Mouse (Mus musculus) spleen, postnatal 10 days (tissue): ENCODE measurements around the gene Rpl35a.
"Not testable (repeated sequence)": the region's sequence is repeated elsewhere in the genome, so short reads cannot be mapped to it uniquely, and the experiment has no call there.

Source experiments
- DNase-seq, 2 experiments: peaks; one replicate each; pipeline ENCODE4 v3.0.0; 2021 to 2022; ENCODE audit warnings: low spot score in 2 of 2

Rpl35a gene

DNA sequence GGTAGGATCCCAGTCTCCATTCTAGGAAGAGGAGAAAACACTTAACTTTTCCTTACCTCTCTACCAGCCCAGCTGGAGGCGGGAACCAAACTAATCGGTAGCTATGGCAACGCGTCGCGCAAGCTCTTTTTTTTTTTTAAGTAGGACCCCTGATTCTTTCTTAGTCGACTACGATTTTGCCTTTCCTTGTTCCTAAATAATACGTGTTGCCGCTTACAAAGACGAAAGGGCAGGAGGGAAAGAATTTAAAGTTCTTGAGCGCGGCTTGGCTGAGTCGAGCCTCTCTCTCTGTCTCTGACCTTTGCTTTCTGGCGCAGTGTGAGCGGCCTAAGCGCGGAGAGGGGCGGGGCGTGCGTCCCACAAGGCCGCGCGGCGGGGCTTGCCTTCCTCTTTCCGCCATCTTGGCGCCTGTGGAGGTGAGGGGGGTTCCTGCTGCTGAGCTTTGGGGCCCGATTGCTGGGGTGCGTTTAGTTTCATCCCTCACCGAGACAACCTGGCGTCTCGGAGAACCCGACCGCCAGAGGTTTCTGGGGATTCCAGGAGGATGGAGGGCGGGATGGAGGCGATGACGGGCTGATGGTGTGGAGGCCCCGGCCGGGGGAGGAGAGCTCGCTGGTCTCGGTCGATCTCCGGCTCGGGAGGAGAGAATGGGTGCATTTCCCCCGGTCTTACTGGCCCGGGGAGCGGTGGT is at the start of gene Rpl35a, which contains the start of gene Iqcg:
Rpl35a (plus strand) TSS at position 359 of the 691 bp plus-strand sequence.
Iqcg (minus strand) TSS at position 124 of the 691 bp plus-strand sequence.
- peak; percentile 91 to 92 for DNase-seq

DNA sequence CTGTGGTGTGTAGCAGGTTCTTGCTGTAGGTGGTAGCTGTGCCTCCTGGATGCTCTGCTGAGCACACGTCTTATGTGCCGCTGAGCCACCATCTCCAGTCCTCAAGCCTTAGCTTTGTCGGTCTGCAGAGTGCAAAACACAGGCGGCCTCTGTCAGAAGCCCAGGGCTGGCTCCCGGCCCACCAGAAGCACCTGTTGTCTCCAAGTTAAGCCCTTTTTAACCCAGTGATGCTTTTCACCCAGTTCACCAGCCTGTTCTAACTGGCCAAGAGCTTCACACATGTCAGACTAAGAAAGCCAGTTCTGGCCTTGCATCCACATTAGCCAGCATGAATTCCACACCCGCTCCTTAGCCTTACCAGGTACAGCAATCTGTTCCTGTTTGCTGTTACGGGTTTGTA is 49.4 kb upstream of the Rpl35a start:
- no peak for DNase-seq

- DNase-seq: no peak
Measured at GRCm38 (mm10) chr16:33007436-33007835, 48.8 kb upstream of the Rpl35a start.

GRCm38 (mm10) chr16:33010166-33010565 is 46.1 kb upstream of the Rpl35a start:
- DNase-seq: no peak

DNA sequence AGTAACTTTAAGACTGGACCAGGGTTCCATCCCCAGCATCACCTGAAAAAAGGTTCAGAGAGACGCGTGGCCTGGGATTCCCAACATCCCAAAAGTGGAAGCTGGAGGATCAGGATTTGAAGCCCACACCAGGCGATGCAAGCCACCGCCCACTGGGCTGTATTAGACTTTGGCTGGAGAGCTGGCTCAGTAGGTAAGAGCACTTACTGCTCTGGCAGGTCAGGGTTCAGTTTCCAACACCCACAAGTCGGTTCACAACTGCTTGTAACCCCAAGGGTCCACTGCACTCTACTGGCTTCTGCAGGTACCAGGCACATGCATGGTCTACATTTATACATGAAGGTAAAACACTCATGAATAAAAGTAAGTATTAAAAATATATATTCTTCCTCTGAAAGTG is 42.5 kb upstream of the Rpl35a start:
- DNase-seq: no peak

GRCm38 (mm10) chr16:33014921-33015320 is 41.3 kb upstream of the Rpl35a start:
- DNase-seq: no peak

DNA sequence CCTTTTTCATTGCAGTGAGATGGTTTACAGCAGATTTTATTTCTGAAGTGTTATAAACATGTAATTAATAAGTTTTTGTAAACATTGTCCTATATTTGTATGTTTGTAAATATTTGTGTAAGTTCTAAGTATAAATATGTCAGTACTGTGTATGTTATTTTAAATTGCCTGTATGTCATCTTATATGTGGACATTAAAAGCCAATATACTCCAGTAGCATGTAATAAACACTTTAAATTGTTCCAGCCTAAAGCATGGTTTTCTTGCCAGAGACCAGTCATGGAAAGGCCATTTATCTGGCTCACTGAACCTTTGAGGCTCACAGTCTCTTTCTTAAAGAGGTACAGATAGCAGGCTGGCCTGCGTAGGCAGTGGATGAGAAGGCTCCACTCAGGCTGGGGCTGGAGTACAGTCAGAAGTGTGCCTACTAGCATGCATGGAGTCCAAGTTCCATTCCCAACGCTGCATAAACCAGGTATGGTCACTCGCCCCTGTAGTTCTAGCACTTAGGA is 40.8 kb upstream of the Rpl35a start:
- no peak for DNase-seq

- no peak for DNase-seq
Measured at GRCm38 (mm10) chr16:33015986-33016385, 40.3 kb upstream of the Rpl35a start.

GRCm38 (mm10) chr16:33017677-33018349 is 38.4 kb upstream of the Rpl35a start:
- DNase-seq: no peak

GRCm38 (mm10) chr16:33019117-33019770 is 37.0 kb upstream of the Rpl35a start:
- no peak for DNase-seq

- no peak for DNase-seq
Measured at GRCm38 (mm10) chr16:33021381-33021780, 34.9 kb upstream of the Rpl35a start.

- peak; percentile 75 to 89 for DNase-seq
Measured at GRCm38 (mm10) chr16:33023750-33024149, 32.5 kb upstream of the Rpl35a start.

DNA sequence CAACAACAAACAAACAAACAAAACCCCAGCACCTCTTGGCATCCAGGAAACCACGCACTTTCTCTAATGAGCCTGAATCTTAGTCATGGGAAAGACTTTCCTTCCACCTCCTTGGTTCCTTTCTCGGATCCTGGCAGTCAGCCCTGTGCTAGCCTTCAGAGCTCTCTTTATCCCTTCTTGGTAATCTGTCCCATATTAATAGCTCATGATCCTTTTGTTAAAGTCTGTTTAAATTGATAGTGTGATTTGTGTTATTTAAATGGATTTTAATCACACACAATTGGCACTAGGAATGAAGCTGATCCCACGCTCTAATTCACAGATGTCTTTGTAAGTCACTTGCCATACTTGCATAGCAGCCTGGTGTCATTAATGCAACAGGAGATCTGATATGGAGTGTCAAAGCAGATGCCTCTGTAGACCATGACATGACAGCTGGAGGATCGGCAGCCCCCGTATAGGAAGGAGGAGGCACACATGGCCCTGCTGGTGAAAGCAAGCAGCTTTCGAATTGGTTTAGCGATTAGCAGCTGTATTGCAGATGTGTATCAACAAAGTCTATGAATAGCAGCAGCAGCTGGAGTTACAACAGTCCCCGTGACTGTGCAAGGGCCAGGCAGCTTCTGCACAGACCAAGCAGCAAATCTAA is 31.7 kb upstream of the Rpl35a start:
- DNase-seq: no peak

DNA sequence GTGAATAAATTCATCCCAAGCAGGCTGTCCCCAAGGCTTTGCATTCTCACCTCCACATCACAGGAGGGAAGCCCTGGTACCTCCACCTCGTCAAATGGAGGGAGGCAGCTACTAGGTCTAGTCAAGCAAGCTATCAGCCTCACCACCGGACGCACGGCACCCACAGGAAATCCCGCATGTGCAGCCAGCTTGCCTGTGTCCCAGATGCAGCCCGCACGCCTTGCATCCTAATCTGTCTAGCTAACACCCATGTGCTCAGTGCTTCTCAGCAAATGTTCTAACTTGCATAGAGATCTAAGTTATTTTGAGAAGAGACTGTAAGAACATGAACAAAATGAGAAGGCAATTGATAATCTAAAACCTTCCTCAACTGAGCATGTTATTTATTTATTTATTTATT is 29.9 kb upstream of the Rpl35a start:
- DNase-seq: no peak

DNA sequence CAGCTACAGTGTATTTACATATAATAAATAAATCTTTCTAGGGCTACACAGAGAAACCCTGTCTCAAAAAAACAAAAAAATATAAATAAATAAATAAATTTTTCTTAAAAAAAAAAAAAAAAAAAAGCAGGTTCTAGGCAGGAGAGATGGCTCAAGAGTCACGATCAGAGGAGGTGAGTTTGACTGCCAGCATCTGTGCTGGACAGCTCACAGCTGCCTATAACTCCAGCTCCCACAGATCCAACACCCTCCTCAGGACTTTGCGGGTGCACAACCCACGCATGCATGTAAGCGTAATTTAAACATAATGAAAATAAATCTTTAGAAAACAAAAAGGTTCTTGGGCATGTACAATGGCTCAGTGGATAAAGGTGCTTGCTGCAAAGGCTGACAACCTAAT is 20.2 kb upstream of the Rpl35a start:
- DNase-seq: no peak

DNA sequence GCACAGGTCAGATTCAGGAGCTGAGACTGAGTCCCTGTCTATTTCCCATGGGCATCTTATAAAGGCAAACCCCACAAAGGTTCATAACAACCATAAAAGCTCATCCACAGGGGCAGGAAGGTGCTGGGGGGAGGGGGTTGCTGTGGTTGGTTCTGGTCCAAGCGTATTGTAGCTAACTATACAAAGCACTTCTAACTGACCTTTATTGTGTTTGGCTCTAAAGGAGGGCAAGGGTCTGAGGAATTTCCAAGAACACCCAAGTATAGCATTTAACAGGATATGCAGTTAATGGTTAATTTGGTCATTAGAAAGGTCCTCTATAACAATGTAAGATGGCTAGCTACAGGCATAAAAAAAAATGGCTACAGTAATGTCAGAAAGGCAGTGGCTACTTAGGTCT is 13.6 kb upstream of the Rpl35a start:
- DNase-seq: no peak

DNA sequence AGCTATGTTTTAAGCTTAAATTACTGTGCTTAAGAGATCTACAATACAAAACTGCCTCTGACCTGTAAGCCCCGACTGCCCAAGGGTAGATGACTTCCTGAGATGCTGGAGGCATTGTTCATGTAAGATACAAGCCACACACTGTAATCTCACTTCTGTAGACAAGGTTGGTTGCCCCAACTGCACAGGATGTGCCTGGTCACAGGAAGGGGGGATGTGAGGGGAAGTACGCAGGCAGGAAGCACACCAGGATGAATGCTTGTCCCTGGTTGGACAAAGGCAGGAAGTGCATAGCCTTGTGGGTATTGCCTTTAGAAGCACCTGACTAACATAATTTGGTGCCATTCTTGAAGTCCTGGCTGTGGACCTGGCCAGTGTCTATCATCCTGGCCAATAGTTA is 13.0 kb upstream of the Rpl35a start:
- no peak for DNase-seq

GRCm38 (mm10) chr16:33048004-33048403 is 8.2 kb upstream of the Rpl35a start:
- no peak for DNase-seq

DNA sequence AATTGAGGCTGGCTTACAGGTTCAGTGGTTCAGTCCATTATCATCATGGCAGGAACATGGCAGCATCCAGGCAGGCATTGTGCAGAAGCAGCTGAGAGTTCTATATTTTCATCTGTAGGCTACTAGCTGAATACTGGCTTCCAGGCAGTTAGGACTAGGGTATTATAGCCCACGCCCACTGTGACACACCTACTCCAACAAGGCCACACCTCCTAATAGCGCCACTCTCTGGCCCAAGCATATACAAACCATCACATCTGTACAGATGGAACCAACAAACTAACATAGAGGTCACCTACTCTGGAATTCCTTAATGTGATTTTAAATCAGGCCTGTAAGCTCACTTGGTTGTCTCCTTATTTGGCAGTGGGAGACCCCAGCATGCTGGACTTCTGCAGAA is 7.6 kb upstream of the Rpl35a start:
- no peak for DNase-seq

- DNase-seq: no peak
Measured at GRCm38 (mm10) chr16:33049809-33050208, 6.4 kb upstream of the Rpl35a start.

- no peak for DNase-seq
Measured at GRCm38 (mm10) chr16:33053141-33053540, 3.1 kb upstream of the Rpl35a start.

DNA sequence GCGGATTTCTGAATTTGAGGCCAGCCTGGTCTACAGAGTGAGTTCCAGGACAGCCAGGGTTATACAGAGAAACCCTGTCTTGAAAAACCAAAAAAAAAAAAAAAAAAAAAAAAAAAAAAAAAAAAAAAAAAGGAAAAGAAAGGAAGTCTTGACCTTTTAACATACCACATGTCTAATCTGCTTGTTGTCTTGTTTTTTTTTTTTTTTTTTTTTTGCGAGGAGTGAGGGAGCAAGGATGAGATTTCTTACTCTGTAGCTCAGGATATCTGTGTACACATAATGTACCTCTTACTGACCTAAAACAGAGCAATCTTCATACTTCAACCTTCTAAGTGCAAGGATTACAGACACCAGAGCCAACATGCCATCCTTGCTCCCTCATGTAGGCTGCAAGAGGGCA is 1.3 kb upstream of the Rpl35a start:
- not testable (repeated sequence) for DNase-seq
